Mouse (Mus musculus) gastrocnemius, postnatal 4 days (tissue): ENCODE data around the gene Sh3tc1. TPM values are rescaled to one million over a fixed set of nuclear protein-coding genes. Genes with fewer than 3 reads are reported as not detected.

Experiments
- DNase-seq, 2 experiments: peaks; one replicate each; pipeline ENCODE4 v3.0.0; 2021 to 2022; ENCODE audit warnings: low spot score in 2 of 2, mixed read lengths in 2 of 2
- total RNA-seq, 2 experiments: library from RNA; stranded (reverse); gene quantifications; 2 replicates each; pipeline ENCODE4 v1.2.3; 2021

Gene Sh3tc1
- total RNA-seq, 2 experiments from 2014 or later: 6.8 to 7.9 TPM

DNA sequence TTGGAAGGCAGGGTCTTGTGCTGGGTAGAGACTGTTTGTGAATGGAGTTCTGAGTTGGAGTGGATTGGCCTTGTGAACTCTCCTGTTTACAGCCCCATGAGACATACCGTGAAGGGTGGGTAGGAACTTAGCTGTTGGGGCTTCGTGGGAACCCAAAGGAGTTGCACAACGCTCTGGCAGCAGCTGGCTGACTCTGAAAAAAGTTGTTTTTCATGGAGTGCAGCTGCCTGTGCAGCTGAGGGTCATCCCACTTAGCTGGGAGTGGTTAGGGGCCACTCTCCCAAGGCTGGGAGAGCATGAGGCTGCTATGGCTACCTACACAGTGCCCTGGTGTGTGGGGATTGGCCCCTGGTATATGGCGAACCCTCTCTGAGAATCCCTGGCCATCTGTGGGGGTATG is 92.2 kb downstream of the Sh3tc1 start:
- DNase-seq: no peak

Other genes starting within 250 kb of the Sh3tc1 start
- 10 to 100 TPM in 1 of 2 experiments, 1 to 10 TPM in 1; 9.6 to 13.8 TPM for gene Cpz, start 214.3 kb downstream of the Sh3tc1 start, total RNA-seq
- gene Trmt44, start 164.9 kb downstream of the Sh3tc1 start, total RNA-seq: 1 to 10 TPM; 4.2 to 4.9 TPM
- 10 to 100 TPM; 13.1 to 17.0 TPM for gene Acox3, start 156.9 kb downstream of the Sh3tc1 start, total RNA-seq
- gene Htra3, start 60.2 kb downstream of the Sh3tc1 start, total RNA-seq: 100 to 1,000 TPM in 1 of 2 experiments, 10 to 100 TPM in 1; 97.0 to 102 TPM
- gene Ablim2, start 17.9 kb upstream of the Sh3tc1 start, total RNA-seq: 10 to 100 TPM; 70.5 to 76.6 TPM
- gene Afap1, start 153.3 kb upstream of the Sh3tc1 start, total RNA-seq: 10 to 100 TPM; 44.5 to 48.0 TPM